Mouse (Mus musculus) heart, adult 2 months (tissue): ENCODE measurements around the gene Slc22a8.

Experiments used
- CTCF ChIP-seq: fragments of 200-600 bp; IDR thresholded peaks from 2 replicates; pipeline ENCODE4 v1.8.1; 2022; ENCODE audit warnings: antibody characterized with exemption, mild to moderate bottlenecking, moderate library complexity
- POLR2A ChIP-seq: fragments of 200-500 bp; IDR thresholded peaks from 2 replicates; pipeline ENCODE4 v1.6.1; 2011; ENCODE audit warnings: mild to moderate bottlenecking, low read depth, low read length, control low read depth; ENCODE audit not compliant: insufficient read depth

GRCm38 (mm10) chr19:8656341-8656740 is 65.3 kb downstream of the Slc22a8 start:
- TF ChIP-seq CTCF (no peak), POLR2A (no peak)
